22 mouse cellular contexts compared by ENCODE assay signal in the genomic region with DNA sequence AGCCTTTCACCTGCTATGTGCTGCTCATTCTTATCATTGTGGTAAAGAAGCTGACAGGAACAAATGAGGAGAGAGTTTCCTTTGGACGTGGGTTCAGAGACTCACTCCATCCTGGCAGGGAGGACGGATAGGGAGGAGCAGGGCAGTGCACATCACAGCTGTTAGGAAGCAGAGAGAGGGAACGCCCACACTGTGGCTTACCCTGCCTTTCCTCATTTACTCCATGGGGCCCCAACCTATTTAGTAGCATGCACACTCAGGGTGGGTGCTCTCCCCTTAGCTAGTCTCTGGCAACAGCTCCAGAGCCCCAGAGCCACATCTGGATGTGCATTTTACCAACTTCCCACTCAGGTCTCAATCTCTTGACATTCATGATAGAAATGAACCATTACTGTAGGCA. TPM values are rescaled to one million over a fixed set of nuclear protein-coding genes. Genes with fewer than 3 reads are reported as not detected.
"Had no signal": no experiment of that assay in that cellular context is flagged by ENCODE, and none has a peak within 500 bp of the region (broad histone marks: within the 10 kb centered on the region; RNA-seq: fewer than 3 reads in every experiment).

No protein-coding gene starts in this region.

- H3K9me3 ChIP-seq: limb, embryonic 15.5 days; midbrain, embryonic 12.5 days; midbrain, embryonic 15.5 days; neural tube, embryonic 13.5 days; stomach, embryonic 15.5 days had no signal

- H3K4me3 ChIP-seq: layer of hippocampus, adult 2 months; limb, embryonic 15.5 days; midbrain, embryonic 12.5 days; midbrain, embryonic 15.5 days; neural tube, embryonic 13.5 days; stomach, embryonic 15.5 days had no signal

- H3K27ac ChIP-seq: kidney, postnatal 0 days; layer of hippocampus, adult 2 months; limb, embryonic 15.5 days; liver, embryonic 14.5 days; midbrain, embryonic 12.5 days; midbrain, embryonic 15.5 days; neural tube, embryonic 13.5 days; stomach, embryonic 15.5 days had no signal

- H3K9ac ChIP-seq: limb, embryonic 15.5 days; liver, embryonic 14.5 days; liver, postnatal 0 days; lung, embryonic 14.5 days; midbrain, embryonic 12.5 days; midbrain, embryonic 15.5 days; neural tube, embryonic 13.5 days; stomach, embryonic 15.5 days had no signal

- H3K36me3 ChIP-seq: midbrain, embryonic 12.5 days; midbrain, embryonic 15.5 days; neural tube, embryonic 13.5 days; stomach, embryonic 15.5 days had no signal

- H3K27me3 ChIP-seq: limb, embryonic 15.5 days; midbrain, embryonic 12.5 days; midbrain, embryonic 15.5 days; neural tube, embryonic 13.5 days; stomach, embryonic 15.5 days had no signal

- H3K4me2 ChIP-seq: limb, embryonic 15.5 days; liver, embryonic 11.5 days; lung, embryonic 14.5 days; midbrain, embryonic 12.5 days; midbrain, embryonic 15.5 days; neural tube, embryonic 13.5 days; stomach, embryonic 15.5 days had no signal

- DNase-seq: kidney, adult 2 months; kidney, postnatal 25 days; layer of hippocampus, adult 9-11 months; liver, postnatal 0 days; lung, embryonic 14.5 days; lung, postnatal 14 days; retina, postnatal 1 day; right cerebral cortex, postnatal 25 days; spleen, adult 18-20 months; thymus, postnatal 25 days had no signal

- ATAC-seq: intestine, postnatal 0 days; liver, postnatal 0 days; midbrain, embryonic 15.5 days had no signal

RNA-seq across cellular contexts. Expression of a gene that starts 48.7 kb away (rescaled TPM):
- total RNA-seq: neutrophil, adult 5-6 weeks had no signal

RNA-seq across cellular contexts. Expression of a gene that starts 58.9 kb away (rescaled TPM):
- total RNA-seq: neutrophil, adult 5-6 weeks had no signal
- polyA plus RNA-seq: kidney, embryonic 14.5 days; liver, embryonic 11.5 days; liver, embryonic 14.5 days; liver, postnatal 0 days had no signal
